Mouse (Mus musculus) heart, adult 2 months (tissue): ENCODE data around the gene Clec2i. TPM values are rescaled to one million over a fixed set of nuclear protein-coding genes. Genes with fewer than 3 reads are reported as not detected.
"Not testable (repeated sequence)": the region's sequence is repeated elsewhere in the genome, so short reads cannot be mapped to it uniquely, and the experiment has no call there.

Experiments used
- DNase-seq, 2 experiments: peaks; one replicate each; pipeline ENCODE4 v3.0.0; 2021
- H3K27ac ChIP-seq: fragments of 200-600 bp; 2 replicates; pipeline ENCODE4 v1.8.1; 2022
- H3K27me3 ChIP-seq: fragments of 200-500 bp; 2 replicates; pipeline ENCODE4 v1.6.1; 2012; ENCODE audit warnings: mild to moderate bottlenecking, low read length, inconsistent platforms, mixed read lengths; ENCODE audit not compliant: control insufficient read depth, insufficient read depth
- H3K36me3 ChIP-seq: fragments of 200-500 bp; 2 replicates; pipeline ENCODE4 v1.6.1; 2012; ENCODE audit warnings: low read length, inconsistent platforms; ENCODE audit not compliant: control insufficient read depth, insufficient read depth
- H3K4me1 ChIP-seq: fragments of 200-500 bp; 2 replicates; pipeline ENCODE4 v1.6.1; 2011; ENCODE audit warnings: low read length; ENCODE audit not compliant: control insufficient read depth, insufficient read depth
- H3K4me3 ChIP-seq: fragments of 200-600 bp; 2 replicates; pipeline ENCODE4 v1.8.1; 2022
- H3K79me2 ChIP-seq: fragments of 200-500 bp; replicated peaks from 2 replicates; pipeline ENCODE4 v1.6.1; 2012; ENCODE audit warnings: mild to moderate bottlenecking, inconsistent platforms, low read length, moderate library complexity, mixed read lengths; ENCODE audit not compliant: control insufficient read depth, insufficient read depth
- H3K9ac ChIP-seq: fragments of 200-500 bp; 2 replicates; pipeline ENCODE4 v1.6.1; 2012; ENCODE audit warnings: low read depth, mild to moderate bottlenecking, control low read depth, inconsistent platforms, low read length, mixed read lengths
- CTCF ChIP-seq: fragments of 200-600 bp; IDR thresholded peaks from 2 replicates; pipeline ENCODE4 v1.8.1; 2022; ENCODE audit warnings: antibody characterized with exemption, mild to moderate bottlenecking, moderate library complexity
- EP300 ChIP-seq: fragments of 200-500 bp; IDR thresholded peaks from 2 replicates; pipeline ENCODE4 v1.6.1; 2011; ENCODE audit warnings: low read depth, low read length, control low read depth; ENCODE audit not compliant: insufficient read depth
- POLR2A ChIP-seq: fragments of 200-500 bp; IDR thresholded peaks from 2 replicates; pipeline ENCODE4 v1.6.1; 2011; ENCODE audit warnings: mild to moderate bottlenecking, low read depth, low read length, control low read depth; ENCODE audit not compliant: insufficient read depth
- WGBS: fragments of 180-500 bp; shearing (Covaris S2); methylation state at CpG from one replicate; pipeline ENCODE4 v1.1.7; 2018; 5-methylcytosine and 5-hydroxymethylcytosine counted together
- intact Hi-C: fragments of 180-260 bp; cut with DNase I; formaldehyde crosslinking; loops from one replicate; pipeline ENCODE4 v1.15.1; 2025
- long read RNA-seq: library from polyadenylated mRNA; stranded (forward); transcript quantifications from one replicate; pipeline ENCODE4 v2.0.0, GENCODE M21; 2021
- polyA plus RNA-seq: library from polyadenylated mRNA; depleted of rRNA; stranded (reverse); fragments of >200 nt; gene quantifications from 2 replicates; pipeline ENCODE4 v1.2.3, GENCODE M21; 2012; rRNA removed
- total RNA-seq, 2 experiments: library from RNA; stranded (reverse); gene quantifications; 2 replicates each; pipeline ENCODE4 v1.2.3; 2021

Clec2i gene
- total RNA-seq (under 1 TPM in 1 of 2 experiments, not detected in 1; 0.14 TPM), polyA plus RNA-seq (0.12 and 0.31 TPM in 2 replicates)
- long read RNA-seq, result 0 reads

DNA sequence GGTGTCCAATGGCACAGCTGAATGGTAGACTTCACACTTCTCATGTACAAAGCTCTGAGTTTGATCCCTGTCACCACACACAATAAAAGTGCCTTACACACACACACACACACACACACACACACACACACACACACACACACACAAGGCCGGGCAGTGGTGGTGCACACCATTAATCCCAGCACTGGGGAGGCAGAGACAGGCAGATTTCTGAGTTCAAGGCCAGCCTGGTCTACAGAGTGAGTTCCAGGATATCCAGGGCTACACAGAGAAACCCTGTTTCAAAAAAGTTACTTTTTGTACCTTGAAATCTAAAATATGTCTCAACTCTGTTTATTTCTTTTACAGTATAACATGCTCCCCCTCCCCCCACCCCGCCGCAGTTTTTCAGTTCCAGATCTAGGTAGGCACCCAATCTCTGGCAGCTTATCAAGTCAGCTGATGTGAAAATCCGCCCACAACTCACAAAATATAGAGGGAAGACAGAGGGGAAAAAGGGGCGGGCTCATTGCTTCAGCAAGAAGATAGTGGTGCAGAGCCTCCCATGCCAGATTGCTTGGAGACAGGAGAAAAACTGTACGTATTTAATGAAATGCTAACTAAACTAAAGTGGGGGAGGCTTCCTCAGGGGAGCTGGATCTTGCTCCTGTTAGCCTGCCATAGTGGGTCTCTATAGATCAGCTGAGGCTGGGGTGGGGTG is at the start of gene Clec2i:
Gene Clec2i (plus strand): TSS at position 498 of the 700 bp plus-strand sequence.
- WGBS, result 71% methylated on average over 6 of the region's 6 CpGs
- H3K27ac ChIP-seq, H3K4me1 ChIP-seq, H3K27me3 ChIP-seq, H3K4me3 ChIP-seq, H3K9ac ChIP-seq, H3K36me3 ChIP-seq, H3K79me2 ChIP-seq: not testable (repeated sequence)
- DNase-seq, result peak in 1 of 2 experiments; percentile 46
- intact Hi-C loops, result loop anchor here (10.0 kb wide), 1 partner anchor 232 kb away; no protein-coding TSS in a partner anchor

DNA sequence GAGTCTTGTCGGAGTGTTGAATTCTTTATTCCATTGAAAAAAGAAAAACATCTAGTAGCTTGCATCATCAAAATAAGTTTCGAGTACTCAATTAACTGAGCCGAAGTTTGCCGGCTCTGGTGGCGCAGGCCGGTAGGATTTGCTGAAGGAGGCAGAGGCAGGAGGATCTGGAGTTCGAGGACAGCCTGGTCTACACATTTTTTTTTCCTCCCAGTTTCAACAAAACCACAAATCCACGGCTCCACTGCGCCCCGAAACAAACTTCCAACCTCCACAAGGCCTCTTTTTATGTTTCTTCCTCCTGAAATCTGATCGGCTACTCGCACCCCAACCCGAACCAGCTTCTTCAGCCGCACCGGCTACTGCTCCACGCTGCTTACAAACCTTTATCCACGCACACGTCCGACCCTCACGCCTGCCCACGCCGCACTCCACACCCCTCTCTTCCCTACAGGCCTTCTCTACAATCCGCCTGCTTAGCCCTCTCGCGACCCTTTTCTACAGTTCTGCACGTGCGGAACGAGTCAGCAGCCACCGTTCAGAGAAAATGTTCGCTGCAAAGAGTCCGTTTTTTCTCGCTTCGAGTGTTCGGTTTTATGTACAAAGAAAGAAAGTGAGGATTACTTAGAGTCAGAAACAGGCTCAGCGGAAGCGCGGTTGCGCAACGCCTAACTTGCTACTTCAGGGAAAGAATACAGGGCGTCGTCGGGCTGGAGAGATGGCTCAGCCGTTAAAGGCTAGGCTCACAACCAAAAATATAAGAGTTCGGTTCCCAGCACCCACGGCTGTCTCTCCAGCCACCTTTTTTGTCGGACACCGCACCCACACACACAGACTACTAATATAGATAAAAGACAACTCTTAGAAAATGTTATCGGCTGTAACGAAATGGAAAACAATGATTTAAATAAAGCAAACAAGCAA is 48.8 kb upstream of the Clec2i start:
- peak; percentile 65; the same call in 1 of the 2 replicates for TF ChIP-seq EP300
- no peak for TF ChIP-seq CTCF
- peak; percentile 77 for TF ChIP-seq POLR2A
- Histone ChIP-seq H3K9ac (peak overlapping the region; percentile 89), H3K36me3 (no peaks in the 10 kb centered on the region), H3K4me3 (peak overlapping the region; percentile 92), H3K27ac (peak overlapping the region; percentile 97), H3K79me2 (no peaks in the 10 kb centered on the region), H3K4me1 (peaks cover 4% of the 10 kb centered on the region; the same call in 1 of the 2 replicates), H3K27me3 (no peaks in the 10 kb centered on the region)
- intact Hi-C loops, result loop anchor here (1.0 kb wide), 3 partner anchors 31 to 74 kb away; no protein-coding TSS in a partner anchor
- WGBS, result under 1% methylated on average over 49 of the region's 49 CpGs
- peak; percentile 92 to 94 for DNase-seq

DNA sequence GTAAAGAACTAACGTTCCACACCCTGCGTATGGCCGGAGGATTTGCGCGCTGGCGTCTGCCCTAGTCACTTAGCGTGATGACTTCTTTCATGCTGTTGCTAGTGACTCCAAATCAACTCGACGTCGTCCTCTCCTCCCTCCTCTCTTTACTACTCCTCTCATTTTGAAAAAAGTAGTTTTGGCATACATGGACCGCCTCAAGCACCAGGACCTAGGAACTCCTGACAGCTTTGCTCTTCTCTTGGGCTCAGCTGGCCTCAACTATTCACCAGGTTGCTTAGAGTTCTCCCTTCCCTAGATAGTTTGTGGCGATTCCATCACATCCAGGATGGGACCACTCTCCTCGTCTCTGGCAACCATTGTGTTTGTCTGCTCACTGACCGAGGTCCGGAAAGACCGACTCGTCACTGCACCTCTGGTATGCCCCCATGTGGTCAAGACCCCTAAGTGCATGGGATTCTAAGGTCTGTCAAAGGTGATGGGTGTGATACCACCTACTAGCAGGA is 48.1 kb upstream of the Clec2i start:
- Histone ChIP-seq H3K79me2 (no peaks in the 10 kb centered on the region), H3K9ac (peak overlapping the region; percentile 80), H3K27ac (peak overlapping the region; percentile 97), H3K36me3 (no peaks in the 10 kb centered on the region), H3K27me3 (no peaks in the 10 kb centered on the region), H3K4me3 (peak overlapping the region; percentile 92), H3K4me1 (peaks cover 4% of the 10 kb centered on the region; the same call in 1 of the 2 replicates)
- DNase-seq, result peak; percentile 87 to 90
- TF ChIP-seq CTCF (no peak; the same call in 1 of the 2 replicates), POLR2A (peak; percentile 77), EP300 (peak; percentile 79)
- WGBS, result under 1% methylated on average over 17 of the region's 17 CpGs
- intact Hi-C loops, result loop anchor here (1.0 kb wide), 1 partner anchor 32 kb away; no protein-coding TSS in a partner anchor

DNA sequence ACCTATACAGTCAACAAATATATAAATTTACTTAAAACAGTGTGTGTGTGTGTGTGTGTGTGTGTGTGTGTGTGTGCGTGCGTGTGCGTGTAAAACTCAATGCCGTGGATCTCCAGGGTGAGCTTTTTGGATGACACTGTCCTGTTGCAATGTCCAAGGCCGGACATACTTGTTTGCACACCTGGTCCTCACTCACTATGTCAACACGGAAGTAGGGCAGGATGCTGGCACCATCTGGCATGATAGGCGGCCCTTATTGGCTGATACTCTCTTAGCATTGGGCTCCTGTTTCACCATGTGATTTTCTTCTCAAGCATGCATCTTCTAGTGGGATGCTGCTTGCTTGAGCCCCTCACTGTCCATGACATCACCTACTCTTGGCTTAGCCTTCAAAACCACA is 47.5 kb upstream of the Clec2i start:
- intact Hi-C loops, result loop anchor here (1.0 to 5.0 kb wide), 3 partner anchors 33 to 403 kb away; partner anchors contain the start of gene Fkbp4
- H3K9ac ChIP-seq, result no peak overlapping the region
- no peaks in the 10 kb centered on the region for H3K27me3 ChIP-seq
- H3K4me3 ChIP-seq, result no peak overlapping the region; the same call in 1 of the 2 replicates
- no peak for TF ChIP-seq CTCF
- TF ChIP-seq POLR2A, result no peak
- no peak for TF ChIP-seq EP300
- no peak for DNase-seq
- no peaks in the 10 kb centered on the region for H3K36me3 ChIP-seq
- no peak overlapping the region for H3K27ac ChIP-seq
- no peaks in the 10 kb centered on the region for H3K79me2 ChIP-seq
- WGBS, result 57% methylated on average over 7 of the region's 7 CpGs
- H3K4me1 ChIP-seq, result peaks cover 4% of the 10 kb centered on the region; the same call in 1 of the 2 replicates

DNA sequence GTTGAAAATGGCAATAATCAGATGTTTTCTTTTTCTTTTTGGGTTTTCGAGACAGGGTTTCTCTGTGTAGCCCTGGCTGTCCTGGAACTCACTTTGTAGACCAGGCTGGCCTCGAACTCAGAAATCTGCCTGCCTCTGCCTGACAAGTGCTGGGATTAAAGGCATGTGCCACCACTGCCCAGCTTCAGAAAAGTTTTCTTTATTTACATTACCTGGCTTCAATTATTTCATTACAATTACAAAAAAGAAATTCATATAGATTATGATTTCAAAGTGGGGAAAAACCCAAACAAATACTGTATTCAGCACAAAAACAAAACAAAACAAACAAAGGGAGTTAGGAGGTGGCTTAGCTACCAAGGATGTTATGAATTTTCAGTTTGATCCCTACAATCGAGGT is 46.7 kb upstream of the Clec2i start:
- intact Hi-C loops, result loop anchor here (2.0 to 5.0 kb wide), 2 partner anchors 104 to 403 kb away; partner anchors contain the start of gene Fkbp4
- not testable (repeated sequence) for H3K27me3 ChIP-seq

More for the DNA sequence above, 46.7 kb upstream of the Clec2i start:
- H3K79me2 ChIP-seq, H3K4me3 ChIP-seq, H3K9ac ChIP-seq, H3K4me1 ChIP-seq, H3K27ac ChIP-seq, H3K36me3 ChIP-seq, DNase-seq: not testable (repeated sequence)
- 79% methylated on average over 3 of the region's 3 CpGs for WGBS
